Mouse (Mus musculus) brain, embryonic 14.5 days (tissue): ENCODE data around the gene Cnbp.

Source experiments
- CTCF ChIP-seq: fragments of 200-500 bp; IDR thresholded peaks from 2 replicates; pipeline ENCODE4 v1.5.1; 2012; ENCODE audit warnings: inconsistent platforms, mild to moderate bottlenecking, moderate library complexity, borderline replicate concordance; ENCODE audit not compliant: insufficient read depth, insufficient read length; ENCODE audit errors: extremely low read depth
- POLR2A ChIP-seq: fragments of 200-500 bp; IDR thresholded peaks from 2 replicates; pipeline ENCODE4 v1.6.1; 2012; ENCODE audit warnings: mild to moderate bottlenecking, inconsistent platforms, borderline replicate concordance; ENCODE audit not compliant: poor library complexity, insufficient read depth, insufficient read length, severe bottlenecking; ENCODE audit errors: extremely low read depth

GRCm38 (mm10) chr6:87810713-87811669 lies 39.9 kb downstream of the Cnbp start:
- TF ChIP-seq POLR2A: no peak
- no peak for TF ChIP-seq CTCF
